Mouse (Mus musculus) fibroblast of lung, adult 2 months (primary cell): ENCODE data around the gene Ogg1.

Experiments used
- DNase-seq: peaks from one replicate; pipeline ENCODE4 v3.0.0-alpha.2; 2011; ENCODE audit warnings: low read depth

Gene Ogg1

GRCm38 (mm10) chr6:113326533-113327315 lies at the start of gene Ogg1:
TSS of gene Ogg1 (plus strand) at chr6:113326972.
- DNase-seq: peak; percentile 99

GRCm38 (mm10) chr6:113281676-113282075 lies 45.1 kb upstream of the Ogg1 start:
- no peak for DNase-seq

GRCm38 (mm10) chr6:113282101-113282802 lies 44.5 kb upstream of the Ogg1 start, which contains the start of gene Cpne9:
TSS of gene Cpne9 (plus strand) at chr6:113282307.
- no peak for DNase-seq

GRCm38 (mm10) chr6:113282969-113283368 lies 43.8 kb upstream of the Ogg1 start:
- no peak for DNase-seq

GRCm38 (mm10) chr6:113283500-113283899 lies 43.3 kb upstream of the Ogg1 start:
- no peak for DNase-seq

GRCm38 (mm10) chr6:113284931-113285330 lies 41.8 kb upstream of the Ogg1 start:
- no peak for DNase-seq

- DNase-seq: no peak
Observed at GRCm38 (mm10) chr6:113286316-113286715, 40.5 kb upstream of the Ogg1 start.

GRCm38 (mm10) chr6:113287236-113287635 lies 39.5 kb upstream of the Ogg1 start:
- no peak for DNase-seq

- DNase-seq: no peak
Observed at GRCm38 (mm10) chr6:113289346-113289745, 37.4 kb upstream of the Ogg1 start.

- DNase-seq: no peak
Observed at GRCm38 (mm10) chr6:113290346-113290745, 36.4 kb upstream of the Ogg1 start.

GRCm38 (mm10) chr6:113292938-113293337 lies 33.8 kb upstream of the Ogg1 start:
- DNase-seq: no peak

GRCm38 (mm10) chr6:113296046-113296445 lies 30.7 kb upstream of the Ogg1 start:
- DNase-seq: no peak

- peak; percentile 37 for DNase-seq
Observed at GRCm38 (mm10) chr6:113296639-113297038, 30.1 kb upstream of the Ogg1 start.

GRCm38 (mm10) chr6:113301350-113301749 lies 25.4 kb upstream of the Ogg1 start:
- DNase-seq: no peak

- no peak for DNase-seq
Observed at GRCm38 (mm10) chr6:113302258-113302657, 24.5 kb upstream of the Ogg1 start.

GRCm38 (mm10) chr6:113306322-113306985 lies 20.3 kb upstream of the Ogg1 start:
- peak; percentile 99 for DNase-seq

GRCm38 (mm10) chr6:113306986-113307349 lies 19.8 kb upstream of the Ogg1 start, which contains the start of gene Brpf1:
TSS of gene Brpf1 (plus strand) at chr6:113307137.
- no peak for DNase-seq

GRCm38 (mm10) chr6:113307481-113308121 lies 19.2 kb upstream of the Ogg1 start:
- no peak for DNase-seq

GRCm38 (mm10) chr6:113308141-113308540 lies 18.6 kb upstream of the Ogg1 start:
- DNase-seq: no peak

GRCm38 (mm10) chr6:113315972-113316371 lies 10.8 kb upstream of the Ogg1 start:
- DNase-seq: no peak

GRCm38 (mm10) chr6:113329396-113329795 lies 2.6 kb downstream of the Ogg1 start:
- DNase-seq: no peak

- DNase-seq: no peak
Observed at GRCm38 (mm10) chr6:113330547-113330946, 3.8 kb downstream of the Ogg1 start.
